Mouse (Mus musculus): ENCODE data around the gene C1qa. TPM values are rescaled to one million over a fixed set of nuclear protein-coding genes. Genes with fewer than 3 reads are reported as not detected.

C1qa gene
- polyA plus RNA-seq (2012; ENCODE audit: insufficient read depth, low replicate concordance): 12.9 and 134 TPM in 2 replicates

DNA sequence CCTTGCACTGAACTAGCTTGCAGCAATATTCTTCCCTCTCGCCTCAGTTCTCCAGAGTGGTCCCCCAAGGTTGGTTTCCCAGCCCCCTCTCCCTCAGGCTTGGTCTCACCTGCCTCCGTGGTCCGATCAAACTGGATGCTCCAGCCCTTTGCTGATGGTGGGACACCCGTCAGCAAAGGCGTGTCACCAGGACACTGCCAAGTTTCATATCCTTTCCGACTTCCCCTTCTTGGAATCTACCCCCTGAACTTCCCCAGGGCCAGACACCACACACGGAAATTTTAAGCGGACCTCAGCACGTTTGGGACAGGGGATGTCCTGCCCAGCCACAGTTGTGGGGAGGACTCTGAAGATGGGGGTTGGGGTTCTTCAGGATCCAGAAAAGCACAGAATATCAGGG, at the start of gene C1qa:
Gene C1qa (minus strand): TSS at position 167 of the 400 bp plus-strand sequence.
- Histone ChIP-seq H3K27me3 (replicated peaks) (peaks cover 67% of the 10 kb centered on the region), H3K36me3 (replicated peaks; ENCODE audit: low read length) (no peaks in the 10 kb centered on the region), H3K4me1 (peaks cover 21% of the 10 kb centered on the region), H3K4me3 (replicated peaks) (no peak within 1 kb of the TSS), H3K9me3 (no peaks in the 10 kb centered on the region)
- TF ChIP-seq GATA1 (IDR thresholded peaks at IDR 0.05; ENCODE audit: borderline replicate concordance, low read length): no peak
- TF ChIP-seq FLI1 (IDR thresholded peaks at IDR 0.05; ENCODE audit: low read length): no peak

DNA sequence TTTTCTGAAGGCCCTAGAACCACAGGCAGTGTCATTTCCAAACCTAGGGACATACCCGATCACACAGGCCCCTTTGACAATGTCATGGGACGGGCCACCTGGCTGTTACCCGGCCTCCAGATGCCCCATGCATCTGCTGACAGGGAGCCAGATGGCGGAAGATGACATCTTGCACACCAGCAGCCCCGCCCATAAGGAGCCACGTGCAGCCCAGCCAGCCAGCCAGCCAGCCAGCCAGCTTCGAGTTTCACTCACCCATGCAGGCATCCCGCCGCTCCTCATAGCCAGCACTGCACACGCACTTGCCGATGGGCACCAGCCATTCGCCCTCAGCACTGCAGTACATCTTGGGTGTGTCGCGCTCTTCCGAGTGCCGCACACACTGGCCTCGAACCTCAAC, 46.8 kb upstream of the C1qa start:
- no peaks in the 10 kb centered on the region for H3K36me3 ChIP-seq (replicated peaks; ENCODE audit: low read length)
- TF ChIP-seq FLI1 (IDR thresholded peaks at IDR 0.05; ENCODE audit: low read length) (no peak), GATA1 (IDR thresholded peaks at IDR 0.05; ENCODE audit: borderline replicate concordance, low read length) (no peak)
- peak overlapping the region; percentile 50 for H3K4me3 ChIP-seq (replicated peaks)
- H3K27me3 ChIP-seq (replicated peaks): peaks cover 91% of the 10 kb centered on the region
- H3K9me3 ChIP-seq: no peaks in the 10 kb centered on the region
- H3K4me1 ChIP-seq: peaks cover 10% of the 10 kb centered on the region; the same call in 1 of the 2 replicates

DNA sequence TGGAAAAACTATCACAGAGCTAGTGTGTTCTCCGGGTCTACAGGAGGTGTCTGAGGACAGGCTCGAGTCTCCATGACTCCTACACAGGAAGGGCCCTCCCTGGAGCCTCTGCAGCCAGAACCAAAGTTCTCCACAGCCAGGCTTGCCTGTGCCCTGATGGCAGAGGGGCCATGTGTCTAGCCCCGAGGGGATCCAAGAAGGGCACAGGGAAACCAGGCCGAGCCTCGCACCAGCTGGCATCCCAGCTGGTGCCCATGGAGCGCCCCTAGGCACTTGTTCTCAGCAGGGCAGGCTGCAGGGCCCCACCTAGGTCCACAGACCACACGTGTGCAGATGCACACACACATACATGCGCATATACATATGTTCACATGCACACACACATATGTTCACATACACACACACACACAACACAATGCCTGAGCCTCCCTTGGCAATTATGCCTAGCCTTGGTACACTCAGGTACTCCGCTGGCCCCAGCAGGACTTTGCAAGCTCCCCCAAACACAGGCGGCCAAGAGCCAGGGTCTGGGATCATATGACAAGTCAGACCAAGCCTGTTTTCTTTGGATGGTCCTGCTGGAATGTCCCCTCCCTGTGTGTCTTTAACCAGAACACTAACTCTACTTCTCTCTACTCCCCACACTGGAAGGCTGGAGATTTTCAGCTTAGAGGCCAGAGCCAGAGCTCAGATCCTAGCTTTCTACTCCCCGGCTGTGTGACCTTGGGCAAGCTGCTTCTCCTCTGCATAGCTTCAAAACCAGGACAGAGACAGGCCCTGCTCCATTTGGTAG, 46.2 kb upstream of the C1qa start:
- TF ChIP-seq GATA1 (IDR thresholded peaks at IDR 0.05; ENCODE audit: borderline replicate concordance, low read length) (no peak), FLI1 (IDR thresholded peaks at IDR 0.05; ENCODE audit: low read length) (no peak)
- H3K9me3 ChIP-seq: no peaks in the 10 kb centered on the region
- H3K4me1 ChIP-seq: peaks cover 7% of the 10 kb centered on the region; the same call in 1 of the 2 replicates
- H3K36me3 ChIP-seq (replicated peaks; ENCODE audit: low read length): no peaks in the 10 kb centered on the region
- no peak overlapping the region for H3K4me3 ChIP-seq (replicated peaks)
- peaks cover 91% of the 10 kb centered on the region for H3K27me3 ChIP-seq (replicated peaks)

DNA sequence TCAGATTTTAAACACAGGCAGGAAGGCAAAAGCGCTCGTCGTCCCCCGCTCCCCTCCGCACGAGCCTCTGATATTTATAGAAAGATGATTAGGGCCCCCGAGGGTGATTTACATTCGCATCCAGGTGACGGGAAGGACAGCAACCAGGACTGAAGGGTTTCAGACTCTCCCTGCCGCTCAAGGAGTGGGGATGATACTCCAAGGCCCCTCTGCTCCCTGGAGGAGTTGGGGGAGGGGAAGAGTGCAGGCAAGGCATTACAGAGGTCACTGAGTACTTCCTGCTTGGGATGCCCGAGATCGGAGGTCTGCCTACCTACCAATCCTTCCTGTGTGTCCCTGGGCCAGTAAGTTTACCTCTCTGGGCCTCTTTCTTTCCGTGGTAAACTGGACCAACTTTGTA, 44.6 kb upstream of the C1qa start:
- H3K9me3 ChIP-seq: no peaks in the 10 kb centered on the region
- H3K36me3 ChIP-seq (replicated peaks; ENCODE audit: low read length): no peaks in the 10 kb centered on the region
- no peaks in the 10 kb centered on the region for H3K4me1 ChIP-seq
- TF ChIP-seq GATA1 (IDR thresholded peaks at IDR 0.05; ENCODE audit: borderline replicate concordance, low read length) (no peak), FLI1 (IDR thresholded peaks at IDR 0.05; ENCODE audit: low read length) (no peak)
- H3K4me3 ChIP-seq (replicated peaks): no peak overlapping the region
- H3K27me3 ChIP-seq (replicated peaks): peaks cover 92% of the 10 kb centered on the region

DNA sequence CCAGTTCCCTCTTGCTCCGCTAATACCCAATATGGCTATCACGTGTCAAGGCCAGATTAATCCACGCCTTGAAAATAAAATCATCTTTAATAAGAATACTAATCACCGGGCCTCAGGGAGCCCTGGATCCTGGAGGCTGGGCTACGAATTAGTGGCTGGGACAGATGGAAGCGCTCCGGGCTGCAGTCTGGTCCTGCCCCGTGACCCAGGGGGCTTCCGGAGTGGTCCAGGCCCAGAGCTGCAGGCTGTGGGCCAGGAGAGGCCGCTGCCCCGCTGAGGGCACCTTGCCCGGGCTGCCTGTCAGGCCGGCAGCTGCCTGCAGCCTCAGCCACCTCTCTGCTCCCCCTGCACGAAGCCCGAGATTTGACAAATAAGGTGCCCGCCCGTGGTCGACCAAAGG, 44.2 kb upstream of the C1qa start:
- H3K4me1 ChIP-seq: no peaks in the 10 kb centered on the region
- no peaks in the 10 kb centered on the region for H3K9me3 ChIP-seq
- H3K36me3 ChIP-seq (replicated peaks; ENCODE audit: low read length): no peaks in the 10 kb centered on the region
- no peak for TF ChIP-seq GATA1 (IDR thresholded peaks at IDR 0.05; ENCODE audit: borderline replicate concordance, low read length)
- no peak for TF ChIP-seq FLI1 (IDR thresholded peaks at IDR 0.05; ENCODE audit: low read length)
- no peak overlapping the region for H3K4me3 ChIP-seq (replicated peaks)
- H3K27me3 ChIP-seq (replicated peaks): peaks cover 93% of the 10 kb centered on the region

DNA sequence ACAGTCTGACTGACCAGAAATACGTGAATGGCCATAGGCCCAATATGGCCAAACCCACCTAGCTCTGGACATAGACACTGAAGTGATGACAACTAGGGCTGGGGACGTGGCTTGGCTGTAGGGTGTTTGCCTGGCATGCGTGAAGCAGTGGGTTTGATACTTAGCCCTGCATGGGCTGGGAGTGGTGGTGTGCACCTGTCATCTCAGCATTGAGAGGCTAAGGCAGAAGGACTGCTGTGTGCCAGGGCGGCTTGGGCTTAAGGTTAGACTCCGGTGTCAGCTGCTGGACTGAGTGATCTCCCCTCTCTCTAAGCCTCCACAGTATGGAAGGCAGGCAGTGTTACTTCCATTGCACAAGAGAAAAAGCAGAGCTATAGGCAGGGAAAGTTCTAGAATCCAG, 39.3 kb upstream of the C1qa start:
- Histone ChIP-seq H3K4me3 (replicated peaks) (no peak overlapping the region), H3K27me3 (replicated peaks) (peaks cover 93% of the 10 kb centered on the region), H3K4me1 (no peaks in the 10 kb centered on the region), H3K9me3 (no peaks in the 10 kb centered on the region), H3K36me3 (replicated peaks; ENCODE audit: low read length) (no peaks in the 10 kb centered on the region)
- TF ChIP-seq FLI1 (IDR thresholded peaks at IDR 0.05; ENCODE audit: low read length) (no peak), GATA1 (IDR thresholded peaks at IDR 0.05; ENCODE audit: borderline replicate concordance, low read length) (no peak)

DNA sequence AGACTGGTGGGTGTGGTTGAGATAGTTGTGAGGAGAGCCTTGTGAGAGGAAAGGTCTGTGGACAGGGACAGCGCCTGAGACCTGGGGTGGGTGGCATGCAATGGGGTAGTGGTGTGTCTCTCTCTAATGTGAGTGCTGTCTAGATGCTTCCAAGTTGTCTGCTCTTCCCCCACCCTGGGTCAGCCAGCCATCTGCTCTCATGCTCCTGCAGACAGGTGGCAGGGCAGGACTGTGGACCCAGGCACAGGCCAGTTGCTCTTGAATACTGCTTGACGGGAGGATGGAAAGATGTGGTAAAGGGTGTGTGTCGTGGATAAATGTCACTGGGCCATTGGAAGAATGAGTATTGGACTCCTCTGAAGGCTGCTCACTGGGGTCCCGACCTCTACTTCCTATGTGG, 38.7 kb upstream of the C1qa start:
- Histone ChIP-seq H3K4me3 (replicated peaks) (no peak overlapping the region), H3K36me3 (replicated peaks; ENCODE audit: low read length) (no peaks in the 10 kb centered on the region), H3K9me3 (no peaks in the 10 kb centered on the region), H3K27me3 (replicated peaks) (peaks cover 93% of the 10 kb centered on the region), H3K4me1 (no peaks in the 10 kb centered on the region)
- TF ChIP-seq FLI1 (IDR thresholded peaks at IDR 0.05; ENCODE audit: low read length) (no peak), GATA1 (IDR thresholded peaks at IDR 0.05; ENCODE audit: borderline replicate concordance, low read length) (no peak)

DNA sequence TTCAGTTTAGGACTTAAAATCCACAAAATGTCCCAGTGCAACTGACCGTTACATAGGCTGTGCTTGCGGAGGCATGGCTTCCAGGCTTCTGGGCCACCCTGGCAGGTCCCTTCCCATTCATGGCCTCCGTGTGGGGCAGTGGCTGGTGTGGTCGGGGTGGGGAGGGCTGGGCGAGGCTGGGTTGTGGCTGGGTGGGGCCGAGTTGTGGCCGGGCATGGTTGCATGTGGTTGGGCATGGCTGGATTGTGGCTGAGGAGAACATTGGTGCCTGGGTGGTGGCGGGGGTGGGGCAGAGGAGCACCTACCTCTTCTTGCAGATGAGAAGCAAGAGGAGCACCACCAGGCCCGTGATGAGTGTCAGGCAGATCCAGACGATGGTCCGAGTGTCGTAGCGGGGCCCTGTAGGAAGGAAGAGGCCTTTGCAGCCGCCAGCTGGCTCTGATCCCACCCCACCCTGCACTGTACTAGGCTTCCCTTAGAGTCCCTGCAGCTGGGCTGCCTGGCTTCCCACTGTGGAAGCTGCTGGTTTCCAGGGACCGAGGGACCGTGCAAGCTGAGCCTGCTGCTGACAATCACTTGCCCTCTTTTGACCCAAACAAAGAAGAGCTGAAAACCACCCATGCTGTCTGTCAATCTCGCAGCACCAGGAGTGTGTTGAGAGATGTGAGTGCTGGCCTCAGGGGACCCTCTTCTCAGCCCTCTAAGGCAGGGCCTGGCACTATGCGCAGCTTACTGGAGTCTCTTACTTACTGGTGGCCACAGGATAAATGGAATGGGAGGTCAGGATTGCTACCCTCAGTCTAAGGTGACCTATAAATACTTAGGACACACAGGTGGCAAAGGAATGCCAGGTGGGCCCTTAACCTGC, 36.4 kb upstream of the C1qa start:
- Histone ChIP-seq H3K27me3 (replicated peaks) (peaks cover 87% of the 10 kb centered on the region), H3K9me3 (no peaks in the 10 kb centered on the region), H3K4me3 (replicated peaks) (no peak overlapping the region), H3K36me3 (replicated peaks; ENCODE audit: low read length) (no peaks in the 10 kb centered on the region), H3K4me1 (no peaks in the 10 kb centered on the region)
- TF ChIP-seq FLI1 (IDR thresholded peaks at IDR 0.05; ENCODE audit: low read length) (no peak), GATA1 (IDR thresholded peaks at IDR 0.05; ENCODE audit: borderline replicate concordance, low read length) (no peak)

DNA sequence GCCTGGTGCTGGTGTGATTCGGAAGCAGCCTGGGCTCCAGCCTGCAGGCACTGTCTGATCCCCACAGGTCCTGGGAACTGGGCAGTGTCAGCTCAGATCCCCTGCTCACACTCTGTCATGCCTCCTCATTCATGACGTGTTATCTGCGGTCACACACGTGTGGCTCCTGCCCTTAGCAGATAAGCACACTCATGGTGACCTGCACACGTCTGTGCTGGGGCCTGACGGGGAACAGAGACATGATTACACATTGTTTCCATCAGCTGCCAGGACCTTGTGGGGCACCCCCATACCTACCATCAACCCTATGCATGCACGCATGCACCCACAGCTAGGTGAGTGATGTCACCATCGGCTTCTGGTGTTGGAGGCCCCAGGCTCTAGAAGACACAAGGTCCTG, 31.9 kb upstream of the C1qa start:
- Histone ChIP-seq H3K36me3 (replicated peaks; ENCODE audit: low read length) (no peaks in the 10 kb centered on the region), H3K9me3 (no peaks in the 10 kb centered on the region), H3K27me3 (replicated peaks) (peaks cover 70% of the 10 kb centered on the region), H3K4me3 (replicated peaks) (no peak overlapping the region), H3K4me1 (no peaks in the 10 kb centered on the region)
- TF ChIP-seq FLI1 (IDR thresholded peaks at IDR 0.05; ENCODE audit: low read length): no peak
- no peak for TF ChIP-seq GATA1 (IDR thresholded peaks at IDR 0.05; ENCODE audit: borderline replicate concordance, low read length)

DNA sequence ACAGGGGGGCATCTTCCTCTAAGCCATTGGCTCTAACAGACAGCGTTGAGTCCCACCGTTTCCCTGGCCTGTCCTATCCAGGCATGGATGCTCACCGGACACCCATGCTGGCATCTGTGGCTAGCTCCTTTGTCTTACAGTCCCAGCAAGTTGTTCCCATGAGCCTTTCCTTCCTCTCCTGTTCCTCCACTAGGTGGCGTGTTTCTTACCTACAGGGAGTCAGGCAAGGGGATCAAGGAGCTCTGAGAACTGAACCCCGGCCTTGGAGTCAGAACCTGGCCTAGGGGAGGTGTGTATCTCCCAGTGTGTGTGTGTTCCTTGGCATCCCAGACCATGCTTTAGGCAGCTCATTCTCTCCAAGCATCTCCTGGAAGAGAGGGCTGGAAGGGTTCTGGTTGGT, 30.3 kb upstream of the C1qa start:
- Histone ChIP-seq H3K9me3 (no peaks in the 10 kb centered on the region), H3K36me3 (replicated peaks; ENCODE audit: low read length) (no peaks in the 10 kb centered on the region), H3K4me3 (replicated peaks) (no peak overlapping the region), H3K27me3 (replicated peaks) (peaks cover 57% of the 10 kb centered on the region), H3K4me1 (no peaks in the 10 kb centered on the region)
- no peak for TF ChIP-seq GATA1 (IDR thresholded peaks at IDR 0.05; ENCODE audit: borderline replicate concordance, low read length)

All from megakaryocyte, embryonic 14.5 days (primary cell).